Mouse (Mus musculus) cortical plate, adult 2 months (tissue): ENCODE measurements around the gene Sap18b.

ENCODE experiments used
- CTCF ChIP-seq: fragments of 200-500 bp; IDR thresholded peaks from 2 replicates; pipeline ENCODE4 v1.5.1; 2011; ENCODE audit warnings: mild to moderate bottlenecking, control low read depth, low read length; ENCODE audit not compliant: insufficient read depth; ENCODE audit errors: extremely low read depth
- POLR2A ChIP-seq: fragments of 200-500 bp; IDR thresholded peaks from 2 replicates; pipeline ENCODE4 v1.6.1; 2011; ENCODE audit warnings: mild to moderate bottlenecking, low read length, control low read depth; ENCODE audit not compliant: insufficient read depth; ENCODE audit errors: extremely low read depth

DNA sequence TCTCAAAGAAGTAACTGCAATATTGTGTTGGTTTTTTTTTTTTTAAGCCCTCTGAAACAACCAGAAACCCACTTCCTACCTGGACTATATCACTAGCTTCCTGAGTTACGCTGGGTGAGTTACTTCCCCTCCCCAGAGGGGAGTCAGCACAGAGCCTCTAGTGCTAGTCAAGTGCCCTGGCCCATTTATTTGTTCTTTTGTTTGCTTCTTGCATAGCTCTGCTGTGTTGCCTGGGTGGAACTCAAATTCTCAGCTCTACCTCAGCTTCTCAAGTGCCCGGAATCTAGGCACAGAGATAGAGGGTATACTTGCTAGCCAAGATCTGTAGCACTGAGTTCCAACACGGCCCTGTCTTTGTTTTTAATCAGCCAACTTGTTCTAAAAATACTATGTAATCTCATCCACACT lies 15.0 kb upstream of the Sap18b start:
- TF ChIP-seq CTCF = no peak
- no peak for TF ChIP-seq POLR2A
